Mouse (Mus musculus): ENCODE measurements at regions not wholly inside any gene's neighbourhood (a gene's known extent, or its start where the extent isn't known, plus 50 kb on each side); places are given as distances from the start of the nearest gene placed in this dataset.

DNA sequence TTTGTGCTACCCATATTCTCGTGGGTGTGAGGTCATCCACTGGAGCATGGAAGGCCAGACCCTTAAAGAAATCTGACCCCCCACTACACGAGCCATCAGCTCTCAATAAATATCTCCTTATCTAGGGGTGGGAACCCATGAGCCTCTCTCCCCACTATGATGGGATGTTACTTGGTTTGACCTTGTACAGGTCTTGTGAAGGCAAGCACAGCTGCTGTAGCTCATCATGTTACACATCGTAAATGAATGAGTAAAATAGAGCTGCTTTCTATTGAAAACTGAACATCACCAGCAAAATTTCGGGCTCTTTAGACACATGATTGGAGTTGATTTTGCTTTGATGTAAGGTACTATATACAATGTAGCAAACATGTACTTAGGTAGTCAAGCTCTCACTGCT, 414.8 kb upstream of the Frg1 start:
- no peak for ATAC-seq (ENCODE audit: low read depth)
- Histone ChIP-seq H3K4me3 (ENCODE audit: low read depth, low read length) (no peak overlapping the region), H3K27ac (ENCODE audit: low read length) (no peak overlapping the region), H3K9me3 (replicated peaks; ENCODE audit: control insufficient read depth, low read length) (no peaks in the 10 kb centered on the region), H3K9ac (ENCODE audit: low read depth, low read length) (no peak overlapping the region), H3K4me1 (ENCODE audit: control insufficient read depth, low read depth, low read length) (no peaks in the 10 kb centered on the region), H3K27me3 (ENCODE audit: control insufficient read depth, insufficient read depth, low read depth, low read length) (no peaks in the 10 kb centered on the region), H3K4me2 (ENCODE audit: low read depth, low read length) (no peak overlapping the region), H3K36me3 (ENCODE audit: control insufficient read depth, insufficient read depth) (no peaks in the 10 kb centered on the region)
- WGBS (ENCODE audit: insufficient replicate concordance) = 48% methylated on average over 4 of the region's 4 CpGs

DNA sequence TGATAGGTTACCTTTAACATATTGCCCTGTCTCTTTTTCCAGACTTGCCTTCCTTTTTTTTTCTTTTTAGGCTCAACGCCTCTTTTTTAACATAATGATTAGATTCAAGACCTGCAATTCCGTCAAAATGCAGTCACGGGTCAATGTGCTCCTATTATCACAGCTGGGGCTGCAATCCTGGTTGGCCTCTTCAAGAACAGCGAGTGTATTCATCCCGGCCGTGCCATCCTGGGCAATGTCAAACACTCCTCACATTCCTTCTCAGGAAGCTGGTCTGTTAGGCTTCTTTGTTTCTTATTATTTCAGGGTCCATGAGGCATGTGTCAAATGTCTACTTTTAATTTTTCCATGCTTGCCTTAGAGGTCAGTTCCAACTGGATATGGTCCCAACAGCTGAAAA, 413.5 kb upstream of the Frg1 start:
- H3K4me2 ChIP-seq (ENCODE audit: low read depth, low read length) = no peak overlapping the region
- 70% methylated on average over 6 of the region's 6 CpGs for WGBS (ENCODE audit: insufficient replicate concordance)

DNA sequence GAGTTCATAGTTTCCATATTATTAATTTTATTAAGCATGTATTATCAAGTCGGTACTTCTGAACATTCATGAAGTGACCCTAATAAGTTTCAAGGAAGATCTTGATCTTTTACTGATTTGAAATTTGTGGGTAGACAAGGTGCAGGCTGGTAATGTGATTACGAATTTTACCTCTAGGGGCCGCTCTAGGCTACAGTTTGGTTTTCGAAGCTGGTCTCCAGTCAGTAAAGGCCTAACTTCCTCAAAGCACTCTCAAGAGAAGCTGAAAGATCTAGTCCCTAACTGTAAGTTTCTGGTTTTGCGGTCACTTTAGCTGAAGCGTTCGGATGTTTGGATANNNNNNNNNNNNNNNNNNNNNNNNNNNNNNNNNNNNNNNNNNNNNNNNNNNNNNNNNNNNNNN, 408.1 kb upstream of the Frg1 start:
- ATAC-seq (ENCODE audit: low read depth) = no peak
- no peaks in the 10 kb centered on the region for H3K27me3 ChIP-seq (ENCODE audit: control insufficient read depth, insufficient read depth, low read depth, low read length)
- no peak overlapping the region for H3K27ac ChIP-seq (ENCODE audit: low read length)
- H3K4me2 ChIP-seq (ENCODE audit: low read depth, low read length) = no peak overlapping the region
- no peak overlapping the region for H3K4me3 ChIP-seq (ENCODE audit: low read depth, low read length)
- H3K9me3 ChIP-seq (replicated peaks; ENCODE audit: control insufficient read depth, low read length) = no peaks in the 10 kb centered on the region
- H3K36me3 ChIP-seq (ENCODE audit: control insufficient read depth, insufficient read depth) = no peaks in the 10 kb centered on the region
- WGBS (ENCODE audit: insufficient replicate concordance) = 8% methylated on average over 7 of the region's 7 CpGs
- H3K4me1 ChIP-seq (ENCODE audit: control insufficient read depth, low read depth, low read length) = no peaks in the 10 kb centered on the region
- H3K9ac ChIP-seq (ENCODE audit: low read depth, low read length) = no peak overlapping the region

More for the DNA sequence above, 413.5 kb upstream of the Frg1 start:
- no peaks in the 10 kb centered on the region for H3K27me3 ChIP-seq (ENCODE audit: control insufficient read depth, insufficient read depth, low read depth, low read length)
- no peak overlapping the region for H3K9ac ChIP-seq (ENCODE audit: low read depth, low read length)
- no peaks in the 10 kb centered on the region for H3K4me1 ChIP-seq (ENCODE audit: control insufficient read depth, low read depth, low read length)
- no peak overlapping the region for H3K27ac ChIP-seq (ENCODE audit: low read length)
- ATAC-seq (ENCODE audit: low read depth) = no peak
- no peak overlapping the region for H3K4me3 ChIP-seq (ENCODE audit: low read depth, low read length)
- H3K36me3 ChIP-seq (ENCODE audit: control insufficient read depth, insufficient read depth) = no peaks in the 10 kb centered on the region
- H3K9me3 ChIP-seq (replicated peaks; ENCODE audit: control insufficient read depth, low read length) = no peaks in the 10 kb centered on the region

DNA sequence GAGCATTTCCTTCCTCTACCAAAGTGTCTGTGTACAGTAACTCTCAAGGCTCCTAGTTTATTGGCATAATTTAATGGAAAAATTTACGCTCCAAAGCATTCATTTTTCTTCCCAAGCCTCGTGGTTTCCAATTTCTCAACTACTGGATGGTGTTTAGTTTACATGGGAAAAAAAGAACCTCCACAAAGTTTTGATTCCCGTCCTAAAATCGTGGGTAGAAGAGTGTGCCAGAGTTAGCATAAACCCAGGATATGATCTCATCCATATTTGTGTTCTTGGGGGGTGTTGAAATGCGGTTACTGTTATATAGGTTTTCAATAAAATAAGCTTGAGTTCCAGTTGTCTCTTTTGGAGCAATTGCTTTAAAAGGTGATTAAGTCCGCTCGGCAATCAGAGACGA, 406.2 kb upstream of the Frg1 start:
- no peak for ATAC-seq (ENCODE audit: low read depth)
- Histone ChIP-seq H3K36me3 (ENCODE audit: control insufficient read depth, insufficient read depth) (no peaks in the 10 kb centered on the region), H3K4me2 (ENCODE audit: low read depth, low read length) (no peak overlapping the region), H3K4me3 (ENCODE audit: low read depth, low read length) (no peak overlapping the region), H3K9ac (ENCODE audit: low read depth, low read length) (no peak overlapping the region), H3K27me3 (ENCODE audit: control insufficient read depth, insufficient read depth, low read depth, low read length) (no peaks in the 10 kb centered on the region), H3K27ac (ENCODE audit: low read length) (no peak overlapping the region), H3K4me1 (ENCODE audit: control insufficient read depth, low read depth, low read length) (no peaks in the 10 kb centered on the region), H3K9me3 (replicated peaks; ENCODE audit: control insufficient read depth, low read length) (no peaks in the 10 kb centered on the region)
- 36% methylated on average over 8 of the region's 8 CpGs for WGBS (ENCODE audit: insufficient replicate concordance)

DNA sequence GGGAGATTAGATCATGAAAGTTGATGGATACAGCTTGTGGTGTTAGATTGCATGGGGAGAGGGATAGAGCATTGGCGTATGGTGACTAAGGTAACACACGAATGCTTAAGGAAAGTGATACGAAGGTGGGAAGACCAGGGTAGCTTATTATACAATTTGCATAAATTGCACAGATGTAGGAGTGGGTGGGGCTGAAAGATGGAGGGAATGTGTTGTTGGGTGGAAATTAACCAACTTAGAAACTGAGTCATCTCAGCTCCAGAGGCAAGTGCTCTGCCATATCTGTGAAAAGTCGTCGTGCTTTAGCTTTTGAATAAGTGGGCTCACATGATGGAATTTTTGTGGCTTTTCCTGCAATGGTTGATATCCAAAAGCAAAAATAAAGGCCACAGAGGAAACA, 404.8 kb upstream of the Frg1 start:
- Histone ChIP-seq H3K36me3 (ENCODE audit: control insufficient read depth, insufficient read depth) (no peaks in the 10 kb centered on the region), H3K9me3 (replicated peaks; ENCODE audit: control insufficient read depth, low read length) (no peaks in the 10 kb centered on the region), H3K9ac (ENCODE audit: low read depth, low read length) (no peak overlapping the region), H3K4me1 (ENCODE audit: control insufficient read depth, low read depth, low read length) (no peaks in the 10 kb centered on the region), H3K4me3 (ENCODE audit: low read depth, low read length) (no peak overlapping the region), H3K27me3 (ENCODE audit: control insufficient read depth, insufficient read depth, low read depth, low read length) (no peaks in the 10 kb centered on the region), H3K27ac (ENCODE audit: low read length) (no peak overlapping the region), H3K4me2 (ENCODE audit: low read depth, low read length) (no peak overlapping the region)
- ATAC-seq (ENCODE audit: low read depth) = no peak
- WGBS (ENCODE audit: insufficient replicate concordance) = 68% methylated on average over 5 of the region's 5 CpGs

DNA sequence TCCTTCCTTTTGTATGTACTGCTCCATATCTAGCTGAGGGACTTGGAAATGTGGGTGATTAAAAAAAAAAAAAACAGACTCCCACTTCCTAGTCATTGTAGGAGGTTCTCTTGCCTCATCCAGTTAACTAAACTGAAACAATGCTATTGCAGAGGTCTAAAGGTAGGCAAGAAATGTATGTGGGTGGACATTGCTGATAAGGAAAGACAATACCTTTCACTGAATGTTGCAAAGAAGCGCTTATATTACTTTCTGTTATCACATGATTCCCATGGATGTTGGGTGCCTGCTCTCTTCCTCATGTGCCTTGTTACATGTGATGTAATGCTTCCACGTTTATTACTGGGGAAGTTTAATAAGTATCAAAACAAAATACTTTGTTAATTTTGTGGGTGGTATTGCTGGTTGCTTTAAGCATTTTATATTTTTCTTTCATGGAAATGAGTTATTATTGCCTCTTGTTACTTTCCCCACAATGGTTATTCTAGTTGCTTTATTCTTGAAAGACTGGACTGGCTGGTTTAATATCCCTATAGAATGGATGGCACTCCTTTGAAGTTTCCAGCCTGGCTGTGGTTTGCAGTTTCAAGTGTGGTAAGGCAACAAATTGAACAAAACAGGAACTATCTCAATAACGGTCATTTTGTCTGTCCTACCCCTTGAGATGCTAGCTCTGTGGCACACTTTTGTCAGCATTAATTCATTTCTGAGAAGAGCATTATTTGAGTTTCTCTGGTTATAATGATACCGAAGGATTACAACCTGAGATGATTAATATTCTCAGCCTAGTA, 403.9 kb upstream of the Frg1 start:
- Histone ChIP-seq H3K27ac (ENCODE audit: low read length) (no peak overlapping the region), H3K4me2 (ENCODE audit: low read depth, low read length) (no peak overlapping the region), H3K4me1 (ENCODE audit: control insufficient read depth, low read depth, low read length) (no peaks in the 10 kb centered on the region), H3K4me3 (ENCODE audit: low read depth, low read length) (no peak overlapping the region), H3K36me3 (ENCODE audit: control insufficient read depth, insufficient read depth) (no peaks in the 10 kb centered on the region), H3K9me3 (replicated peaks; ENCODE audit: control insufficient read depth, low read length) (no peaks in the 10 kb centered on the region), H3K9ac (ENCODE audit: low read depth, low read length) (no peak overlapping the region), H3K27me3 (ENCODE audit: control insufficient read depth, insufficient read depth, low read depth, low read length) (no peaks in the 10 kb centered on the region)
- WGBS (ENCODE audit: insufficient replicate concordance) = 37% methylated on average over 4 of the region's 4 CpGs
- ATAC-seq (ENCODE audit: low read depth) = no peak

DNA sequence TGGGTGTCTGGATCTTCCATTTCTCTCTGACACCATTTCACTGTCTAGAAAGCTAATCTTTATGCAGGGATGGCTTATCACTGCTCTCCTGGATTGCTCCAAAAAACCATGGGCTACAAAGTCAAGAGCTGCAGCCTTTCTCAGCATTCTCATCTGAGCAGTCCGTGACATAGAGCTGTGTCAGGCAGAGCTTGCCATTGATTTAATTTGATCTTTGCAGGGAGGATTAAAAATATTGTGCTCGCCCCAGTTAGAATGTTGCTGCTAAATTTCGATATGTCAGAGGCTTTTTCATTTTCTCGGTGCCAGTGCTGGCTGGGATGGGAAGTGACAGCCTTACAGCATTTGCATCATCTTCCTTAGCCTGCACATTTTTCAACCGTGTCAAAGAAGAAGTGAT, 401.7 kb upstream of the Frg1 start:
- H3K36me3 ChIP-seq (ENCODE audit: control insufficient read depth, insufficient read depth) = no peaks in the 10 kb centered on the region
- WGBS (ENCODE audit: insufficient replicate concordance) = 55% methylated on average over 5 of the region's 5 CpGs
- no peak overlapping the region for H3K27ac ChIP-seq (ENCODE audit: low read length)
- no peaks in the 10 kb centered on the region for H3K27me3 ChIP-seq (ENCODE audit: control insufficient read depth, insufficient read depth, low read depth, low read length)
- H3K4me2 ChIP-seq (ENCODE audit: low read depth, low read length) = no peak overlapping the region
- no peaks in the 10 kb centered on the region for H3K9me3 ChIP-seq (replicated peaks; ENCODE audit: control insufficient read depth, low read length)
- no peaks in the 10 kb centered on the region for H3K4me1 ChIP-seq (ENCODE audit: control insufficient read depth, low read depth, low read length)
- no peak overlapping the region for H3K4me3 ChIP-seq (ENCODE audit: low read depth, low read length)
- no peak overlapping the region for H3K9ac ChIP-seq (ENCODE audit: low read depth, low read length)
- ATAC-seq (ENCODE audit: low read depth) = no peak

DNA sequence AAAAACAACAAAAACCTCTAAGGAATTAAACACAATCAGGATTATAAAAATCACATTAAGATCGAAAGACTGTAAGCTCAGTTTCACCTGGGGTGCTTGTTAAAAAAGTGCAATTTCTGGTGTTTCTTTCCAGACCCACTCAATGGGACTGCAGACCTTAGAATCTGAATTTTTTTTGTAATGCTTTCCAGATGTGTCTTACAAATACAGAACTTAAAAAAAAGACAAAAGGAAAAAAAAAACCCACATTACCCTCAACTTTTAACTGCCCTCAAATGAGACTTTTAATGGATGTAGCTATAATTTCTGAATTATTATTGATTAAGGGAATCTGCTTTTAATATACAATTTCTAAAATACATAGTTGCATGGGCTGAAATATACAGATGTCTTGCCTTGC, 401.2 kb upstream of the Frg1 start:
- 49% methylated on average over 1 of the region's 1 CpGs for WGBS (ENCODE audit: insufficient replicate concordance)
- no peaks in the 10 kb centered on the region for H3K9me3 ChIP-seq (replicated peaks; ENCODE audit: control insufficient read depth, low read length)
- H3K9ac ChIP-seq (ENCODE audit: low read depth, low read length) = no peak overlapping the region
- H3K27me3 ChIP-seq (ENCODE audit: control insufficient read depth, insufficient read depth, low read depth, low read length) = no peaks in the 10 kb centered on the region
- H3K4me3 ChIP-seq (ENCODE audit: low read depth, low read length) = no peak overlapping the region
- H3K4me1 ChIP-seq (ENCODE audit: control insufficient read depth, low read depth, low read length) = no peaks in the 10 kb centered on the region
- no peak for ATAC-seq (ENCODE audit: low read depth)
- H3K36me3 ChIP-seq (ENCODE audit: control insufficient read depth, insufficient read depth) = no peaks in the 10 kb centered on the region
- no peak overlapping the region for H3K4me2 ChIP-seq (ENCODE audit: low read depth, low read length)
- no peak overlapping the region for H3K27ac ChIP-seq (ENCODE audit: low read length)

DNA sequence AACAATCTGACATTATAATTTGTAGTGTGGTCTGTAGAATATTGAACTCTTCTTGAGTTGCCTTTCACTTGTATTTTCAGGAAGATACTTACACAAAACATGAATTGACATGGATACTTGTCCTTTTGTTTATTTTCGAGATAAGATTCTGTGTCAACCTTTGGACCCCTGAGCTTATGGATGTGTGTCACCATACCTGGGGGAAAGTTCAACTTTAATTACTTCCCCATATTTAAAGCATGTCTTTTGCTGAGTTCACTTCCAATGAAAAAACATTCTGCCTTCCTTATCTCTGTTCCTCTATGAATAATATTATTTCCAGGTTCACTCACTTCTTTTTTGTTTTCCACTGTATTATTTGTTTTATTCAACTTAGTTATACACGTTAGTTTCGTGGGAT, 398.4 kb upstream of the Frg1 start:
- Histone ChIP-seq H3K4me3 (ENCODE audit: low read depth, low read length) (no peak overlapping the region), H3K9ac (ENCODE audit: low read depth, low read length) (no peak overlapping the region), H3K4me2 (ENCODE audit: low read depth, low read length) (no peak overlapping the region), H3K9me3 (replicated peaks; ENCODE audit: control insufficient read depth, low read length) (no peaks in the 10 kb centered on the region), H3K27ac (ENCODE audit: low read length) (no peak overlapping the region), H3K4me1 (ENCODE audit: control insufficient read depth, low read depth, low read length) (no peaks in the 10 kb centered on the region), H3K27me3 (ENCODE audit: control insufficient read depth, insufficient read depth, low read depth, low read length) (no peaks in the 10 kb centered on the region), H3K36me3 (ENCODE audit: control insufficient read depth, insufficient read depth) (no peaks in the 10 kb centered on the region)
- 52% methylated on average over 3 of the region's 3 CpGs for WGBS (ENCODE audit: insufficient replicate concordance)
- no peak for ATAC-seq (ENCODE audit: low read depth)
